Mouse (Mus musculus) neural tube, embryonic 15.5 days (tissue): ENCODE data around the gene Rpl5. TPM values are rescaled to one million over a fixed set of nuclear protein-coding genes. Genes with fewer than 3 reads are reported as not detected.

Source experiments
- ATAC-seq: fragments of 200-750 bp; cut with Nextera tagmentation; 2 replicates; pipeline ENCODE4 v1.8.0; 2017; ENCODE audit warnings: mild to moderate bottlenecking, moderate TSS enrichment, moderate library complexity; ENCODE audit not compliant: low FRiP score
- H3K27ac ChIP-seq: fragments of 300-500 bp; sonication (generic); replicated peaks from 2 replicates; pipeline ENCODE4 v1.5.1; 2015; ENCODE audit warnings: mild to moderate bottlenecking, inconsistent platforms
- H3K27me3 ChIP-seq: fragments of 300-500 bp; sonication (generic); replicated peaks from 2 replicates; pipeline ENCODE4 v1.6.1; 2015; ENCODE audit warnings: inconsistent platforms
- H3K36me3 ChIP-seq: fragments of 300-500 bp; sonication (generic); 2 replicates; pipeline ENCODE4 v1.6.1; 2015; ENCODE audit warnings: inconsistent platforms
- H3K4me1 ChIP-seq: fragments of 300-500 bp; sonication (generic); 2 replicates; pipeline ENCODE4 v1.6.1; 2015; ENCODE audit warnings: inconsistent platforms
- H3K4me2 ChIP-seq: fragments of 300-500 bp; sonication (generic); 2 replicates; pipeline ENCODE4 v1.6.1; 2015; ENCODE audit warnings: inconsistent platforms, mild to moderate bottlenecking, moderate library complexity
- H3K4me3 ChIP-seq: fragments of 300-500 bp; sonication (generic); replicated peaks from 2 replicates; pipeline ENCODE4 v1.5.1; 2015; ENCODE audit warnings: mild to moderate bottlenecking, inconsistent platforms
- H3K9ac ChIP-seq: fragments of 300-500 bp; sonication (generic); replicated peaks from 2 replicates; pipeline ENCODE4 v1.6.1; 2015; ENCODE audit warnings: mild to moderate bottlenecking, inconsistent platforms
- H3K9me3 ChIP-seq: fragments of 300-500 bp; sonication (generic); replicated peaks from 2 replicates; pipeline ENCODE4 v1.6.1; 2016; ENCODE audit warnings: inconsistent platforms
- WGBS: fragments of 180-500 bp; shearing (Covaris S2); methylation state at CpG from one replicate; pipeline ENCODE4 v1.1.7; 2015; ENCODE audit warnings: mixed read lengths; 5-methylcytosine and 5-hydroxymethylcytosine counted together
- polyA plus RNA-seq: library from polyadenylated mRNA; unstranded; fragments of >200 nt; fragmentation: Nextera tagmentation; extraction: Ambion mirVana; gene quantifications from 2 replicates; pipeline ENCODE4 v1.2.1, GENCODE M21; 2015

The Rpl5 gene
- polyA plus RNA-seq, 1 experiment from 2014 or later = 56.6 TPM

DNA sequence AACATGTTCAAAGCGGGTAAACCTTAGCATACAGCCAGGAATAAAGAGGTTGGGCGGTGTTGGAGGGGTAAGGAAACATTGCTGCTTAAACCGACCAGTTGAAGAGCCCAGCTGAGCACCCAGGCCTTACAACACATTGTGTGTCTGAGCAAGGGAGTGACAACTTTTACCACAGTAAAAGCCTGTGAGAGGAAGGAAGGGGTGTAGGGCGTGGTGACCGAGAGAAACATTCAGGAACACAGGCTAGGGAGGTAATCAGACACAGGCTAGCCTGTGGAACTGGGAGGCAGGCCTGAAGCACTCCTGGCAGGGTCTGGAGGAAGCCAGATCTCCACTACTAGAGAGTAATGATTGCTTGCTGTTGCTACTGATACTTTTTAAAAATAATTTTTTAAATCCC lies 50.3 kb downstream of the Rpl5 start:
- Histone ChIP-seq H3K9me3 (no peaks in the 10 kb centered on the region), H3K4me1 (0 out of 2 replicates have a peak, but pooled peaks cover 2% of the 10 kb centered on the region), H3K9ac (no peak overlapping the region), H3K4me3 (no peak overlapping the region), H3K27me3 (no peaks in the 10 kb centered on the region), H3K36me3 (no peaks in the 10 kb centered on the region), H3K27ac (no peak overlapping the region), H3K4me2 (no peak overlapping the region)
- no peak for ATAC-seq
- 82% methylated on average over 5 of the region's 5 CpGs for WGBS

Other genes starting within 250 kb of the Rpl5 start
- 2.1 TPM in 1 of 2 replicates, not detected in the other for gene Gfi1, start 174.5 kb upstream of the Rpl5 start, polyA plus RNA-seq
- gene Ube2d2b, start 70.4 kb upstream of the Rpl5 start, polyA plus RNA-seq = 0.12 and 0.24 TPM in 2 replicates
- 56.0 and 59.5 TPM in 2 replicates for gene Evi5, start 25.4 kb upstream of the Rpl5 start, polyA plus RNA-seq
- gene Fam69a, start 86.6 kb downstream of the Rpl5 start, polyA plus RNA-seq = 72.4 and 79.1 TPM in 2 replicates
- 83.8 and 132 TPM in 2 replicates for gene Mtf2, start 165.2 kb downstream of the Rpl5 start, polyA plus RNA-seq
- gene Tmed5, start 232.1 kb downstream of the Rpl5 start, polyA plus RNA-seq = 27.0 and 45.5 TPM in 2 replicates
- gene Ccdc18, start 232.4 kb downstream of the Rpl5 start, polyA plus RNA-seq = 2.1 and 9.3 TPM in 2 replicates